Mouse (Mus musculus): Measurements from ENCODE around the gene Stard13. TPM values are rescaled to one million over a fixed set of nuclear protein-coding genes. Genes with fewer than 3 reads are reported as not detected.

Gene Stard13
- polyA plus RNA-seq, 1 experiment: 13.5 TPM

DNA sequence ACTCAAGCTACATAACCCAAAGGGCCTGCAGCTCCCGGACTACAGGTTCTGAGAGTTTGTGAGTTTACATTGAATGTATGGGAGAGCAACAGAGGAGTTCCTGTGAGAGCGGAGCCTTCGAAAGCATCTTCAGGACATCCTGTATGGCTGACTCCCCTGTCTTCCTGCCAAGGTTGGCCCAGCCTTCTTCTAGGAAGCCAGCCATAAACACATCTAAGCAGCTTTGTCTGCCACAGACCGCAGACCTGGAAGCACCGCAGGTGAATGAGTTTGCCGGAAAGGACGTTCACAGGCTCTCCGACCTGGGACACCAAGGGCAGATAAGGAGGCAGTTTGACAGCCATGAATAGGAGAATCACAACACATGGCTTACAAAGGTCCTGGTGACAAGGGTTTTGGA is 52.3 kb downstream of the Stard13 start:
- no peak for DNase-seq (ENCODE audit: low read depth)

DNA sequence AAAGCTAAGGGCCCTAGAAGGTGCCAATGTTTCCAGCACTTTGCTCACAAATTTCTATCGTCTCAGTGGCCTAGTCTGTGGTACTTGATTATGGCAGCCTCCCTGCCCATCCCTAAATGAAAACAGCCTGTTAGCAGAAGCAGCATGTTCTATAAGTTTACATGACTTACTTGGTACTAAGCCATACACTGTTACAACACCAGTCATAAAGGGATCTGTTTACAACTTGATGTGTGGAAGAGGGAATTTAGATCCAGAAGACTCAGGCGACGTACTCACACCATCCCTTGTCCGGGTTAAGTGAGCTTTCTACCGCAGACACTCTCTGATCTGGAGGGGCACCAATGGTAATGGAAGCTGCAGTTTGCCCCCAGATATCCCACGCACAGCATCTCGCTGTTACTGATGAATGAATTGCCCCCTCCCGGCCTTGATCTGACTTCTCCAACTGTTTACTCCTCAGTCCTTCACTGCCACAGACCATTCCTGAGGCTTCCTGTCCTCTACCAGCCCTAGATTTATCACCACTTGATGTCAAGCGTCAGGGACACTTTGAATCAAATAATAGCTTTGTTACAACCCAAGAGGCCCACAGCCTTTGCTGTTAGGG is 53.4 kb downstream of the Stard13 start:
- DNase-seq (ENCODE audit: low read depth): no peak

DNA sequence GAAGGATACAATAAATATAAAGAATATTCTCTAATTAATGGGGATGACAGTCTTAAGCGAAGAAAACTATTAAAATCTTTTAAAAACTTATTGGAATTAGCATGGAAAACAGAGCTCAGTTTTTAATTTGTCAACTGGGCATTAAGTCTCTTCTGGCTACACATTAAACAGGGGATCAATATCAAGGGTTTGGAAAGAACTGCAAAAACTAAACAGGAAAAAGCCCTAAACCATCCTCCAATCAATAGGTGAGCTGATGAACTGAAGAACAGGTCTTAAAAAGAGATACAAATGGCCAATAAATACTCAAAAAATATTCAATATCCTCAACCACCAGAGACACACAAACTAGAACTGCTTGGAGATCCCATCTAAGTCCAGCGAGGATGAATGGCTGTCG is 56.5 kb downstream of the Stard13 start:
- DNase-seq (ENCODE audit: low read depth): no peak

DNA sequence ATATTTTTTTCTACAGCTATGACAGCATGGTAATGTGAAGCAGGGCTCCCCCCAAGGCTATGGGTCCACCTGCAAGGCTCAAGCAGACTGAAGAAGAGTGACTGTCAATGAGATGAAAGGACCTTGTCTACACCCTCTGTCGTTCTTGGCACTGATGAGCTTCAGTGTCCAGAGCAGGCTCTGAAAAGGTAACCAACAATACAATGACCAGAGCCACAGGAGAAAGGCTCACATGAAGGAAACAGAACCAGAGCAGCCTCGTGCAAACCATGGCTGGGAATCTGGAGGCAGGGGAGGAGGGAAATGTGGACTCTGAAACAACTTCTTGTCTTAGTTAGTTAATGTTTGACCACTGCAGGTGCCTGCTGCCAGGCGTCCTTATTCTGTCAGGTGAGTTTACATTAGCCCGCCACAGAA is 57.7 kb downstream of the Stard13 start:
- no peak for DNase-seq (ENCODE audit: low read depth)

DNA sequence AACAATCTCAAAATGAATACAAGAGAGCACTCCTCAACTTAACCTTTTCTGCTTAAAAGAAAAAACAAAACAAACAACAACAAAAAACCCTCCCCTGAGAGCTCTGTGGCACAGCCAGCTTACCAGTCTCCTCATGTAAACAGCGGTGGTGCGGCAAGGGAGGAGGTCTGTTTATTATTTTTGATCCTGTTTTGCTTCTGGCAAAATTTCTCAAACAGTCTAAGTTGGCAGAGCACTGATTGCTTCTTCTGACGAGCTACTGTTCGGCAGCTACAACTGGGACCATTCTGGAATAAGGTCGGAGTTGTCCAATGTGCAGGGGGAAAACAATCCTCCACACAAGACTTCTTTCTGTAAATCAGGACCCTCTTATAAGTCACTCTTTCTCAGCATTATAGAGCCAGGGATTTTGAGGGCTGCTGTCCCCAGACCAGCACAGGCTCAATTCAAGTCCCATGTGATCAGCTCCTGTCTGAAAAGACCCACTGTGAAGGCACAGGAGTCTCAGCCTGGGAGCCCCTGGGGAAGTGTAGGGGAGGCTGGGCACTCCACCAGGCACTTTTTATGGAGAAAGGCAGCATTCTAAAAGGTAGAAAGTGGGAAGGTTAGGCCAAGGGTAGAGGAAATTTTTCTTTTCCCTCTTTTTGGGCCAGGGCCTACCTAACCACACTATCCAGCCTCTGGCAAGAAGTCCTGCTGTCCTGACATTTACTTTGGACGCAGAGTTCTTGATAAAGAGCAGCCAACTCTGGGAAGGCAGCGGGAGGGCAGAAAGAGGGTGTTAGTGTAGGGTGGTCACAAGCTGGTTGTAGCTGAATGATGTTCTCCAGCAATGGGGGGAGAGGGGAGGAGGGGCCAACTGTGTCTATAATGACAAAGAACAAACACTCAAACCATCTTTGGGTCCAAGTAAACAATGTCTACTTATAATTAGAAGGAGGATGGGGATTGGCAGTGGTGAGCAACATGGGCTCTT is 58.9 kb downstream of the Stard13 start:
- DNase-seq (ENCODE audit: low read depth): no peak

DNA sequence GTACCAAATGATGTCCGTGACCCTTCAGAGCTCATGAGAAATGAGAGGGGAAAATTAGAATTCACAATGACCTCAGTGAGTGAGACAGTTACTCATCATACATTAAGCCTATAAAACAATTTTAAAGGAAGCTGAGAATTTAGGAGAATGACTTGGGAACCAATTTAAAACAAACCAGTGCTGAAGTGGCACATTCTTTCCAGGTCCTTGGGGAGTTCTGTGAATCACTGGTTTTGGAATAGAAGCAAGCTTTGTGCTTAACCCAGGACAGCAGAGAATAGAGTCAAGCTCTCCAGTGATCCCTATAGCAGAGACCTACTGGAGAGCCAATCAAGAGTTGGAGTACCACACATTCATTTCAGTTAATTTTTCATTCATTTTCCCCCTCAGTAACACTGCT is 59.9 kb downstream of the Stard13 start:
- no peak for DNase-seq (ENCODE audit: low read depth)

DNA sequence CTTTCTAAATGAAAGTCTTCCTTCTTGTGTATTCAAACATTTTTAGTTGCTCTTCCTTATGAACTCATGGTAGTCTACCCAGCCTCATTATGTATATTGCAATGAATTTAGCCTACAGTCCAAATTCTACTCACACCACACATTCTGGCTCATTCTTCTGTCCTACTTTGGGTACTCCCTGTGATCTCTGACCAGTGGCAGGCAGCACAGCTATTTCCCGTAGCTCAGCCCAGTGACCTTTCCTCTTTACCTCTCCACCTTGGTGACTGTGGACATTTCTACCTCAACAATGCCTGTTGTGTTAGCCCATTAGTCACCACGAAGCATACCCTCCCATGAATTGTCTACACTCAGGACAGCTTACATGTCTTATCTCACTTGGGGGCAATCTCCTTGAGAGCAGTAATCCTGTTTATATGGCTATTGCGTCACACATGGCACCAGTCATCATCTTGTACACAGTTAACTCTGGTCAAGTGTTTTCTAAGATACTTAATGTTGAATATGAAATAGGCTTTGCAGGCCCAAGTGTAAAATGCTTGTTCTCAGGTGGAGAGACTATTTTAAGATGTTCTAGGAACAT is 63.4 kb downstream of the Stard13 start:
- no peak for DNase-seq (ENCODE audit: low read depth)

DNA sequence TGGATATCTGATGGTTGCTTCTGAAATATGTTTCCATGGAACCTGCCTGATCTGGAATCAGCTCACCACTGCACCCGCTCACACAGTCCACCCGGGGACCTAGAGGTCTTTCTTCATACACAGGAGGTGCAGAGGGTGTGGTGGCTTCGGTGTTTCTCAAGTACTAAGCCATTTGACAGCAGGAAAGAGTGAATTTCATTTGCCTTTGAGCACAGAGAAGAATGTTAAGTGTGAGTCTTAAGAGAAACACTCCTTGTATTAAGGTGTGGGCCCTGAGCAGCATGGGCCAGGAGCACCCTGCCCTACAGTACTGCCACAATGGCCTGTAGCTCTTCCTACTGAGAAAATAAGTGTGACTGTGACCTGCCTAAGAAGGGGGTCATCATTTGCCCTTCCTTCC is 65.4 kb downstream of the Stard13 start:
- DNase-seq (ENCODE audit: low read depth): no peak

DNA sequence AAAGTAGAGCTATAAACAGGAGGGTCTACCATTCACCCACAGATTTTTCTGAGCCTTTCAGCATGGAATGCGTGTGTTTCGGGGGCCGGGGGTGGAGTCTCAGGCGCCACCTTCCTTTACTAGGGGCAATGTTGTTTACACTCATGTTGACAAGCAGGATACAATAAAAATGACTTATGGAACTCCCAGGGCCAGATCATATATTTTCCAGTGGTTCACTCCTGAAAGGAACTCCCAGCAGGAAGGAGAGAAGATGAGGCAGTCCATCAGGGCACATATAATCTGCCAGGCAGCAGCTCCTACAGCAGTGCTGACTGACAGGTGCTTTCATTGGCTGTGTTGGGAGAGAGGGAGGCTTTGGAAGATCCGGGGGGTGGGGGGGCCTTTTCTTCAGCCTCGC is 66.0 kb downstream of the Stard13 start:
- DNase-seq (ENCODE audit: low read depth): no peak

DNA sequence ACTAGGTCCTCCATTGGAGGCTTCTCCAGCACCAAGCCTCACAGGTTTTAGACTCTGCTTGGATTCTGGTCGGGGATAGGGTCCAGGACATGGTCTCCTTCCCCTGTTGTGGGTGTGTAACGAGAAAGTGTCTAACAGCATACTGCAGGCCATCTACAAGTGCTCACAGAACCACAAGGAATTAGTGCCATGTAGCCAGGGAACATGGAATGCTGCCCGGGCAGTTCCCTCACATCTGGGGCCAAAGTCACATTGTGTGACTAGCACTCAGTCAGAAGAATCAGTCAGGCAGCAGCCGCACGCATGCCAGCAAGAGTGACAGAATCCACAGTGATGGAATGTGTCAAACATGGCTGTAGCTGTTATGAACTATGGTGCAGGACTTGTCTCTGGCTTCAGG is 67.4 kb downstream of the Stard13 start:
- DNase-seq (ENCODE audit: low read depth): peak; percentile 49

DNA sequence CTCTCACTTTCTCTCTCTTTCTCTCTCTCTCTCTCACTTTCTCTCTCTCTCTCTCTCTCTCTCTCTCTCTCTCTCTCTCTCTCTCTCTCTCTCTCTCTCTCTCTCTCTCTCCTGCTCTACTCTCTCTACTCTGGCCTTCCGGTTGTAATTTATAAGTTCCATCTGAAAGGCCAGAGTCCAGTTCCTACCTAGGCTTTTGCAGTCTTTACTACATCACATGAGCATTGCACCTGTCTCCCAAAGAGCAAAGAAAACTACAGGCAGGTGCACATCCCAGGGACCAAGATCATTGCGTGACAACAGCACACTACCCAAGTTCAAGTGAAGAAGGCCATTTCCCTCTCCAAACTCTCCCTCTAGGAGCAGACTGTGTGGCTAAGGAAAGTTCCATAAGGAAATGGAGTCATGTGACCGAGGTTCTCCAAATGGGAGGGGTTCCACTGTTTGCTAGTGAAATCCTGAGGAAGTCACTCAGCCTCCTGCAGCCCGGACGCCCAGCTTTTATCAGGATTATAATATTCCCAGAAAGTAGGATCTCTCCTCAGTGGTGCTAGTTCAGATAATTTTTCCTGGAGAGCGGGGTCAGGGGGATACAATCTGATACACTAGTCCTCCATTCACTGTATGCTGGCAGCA is 68.1 kb downstream of the Stard13 start:
- no peak for DNase-seq (ENCODE audit: low read depth)

DNA sequence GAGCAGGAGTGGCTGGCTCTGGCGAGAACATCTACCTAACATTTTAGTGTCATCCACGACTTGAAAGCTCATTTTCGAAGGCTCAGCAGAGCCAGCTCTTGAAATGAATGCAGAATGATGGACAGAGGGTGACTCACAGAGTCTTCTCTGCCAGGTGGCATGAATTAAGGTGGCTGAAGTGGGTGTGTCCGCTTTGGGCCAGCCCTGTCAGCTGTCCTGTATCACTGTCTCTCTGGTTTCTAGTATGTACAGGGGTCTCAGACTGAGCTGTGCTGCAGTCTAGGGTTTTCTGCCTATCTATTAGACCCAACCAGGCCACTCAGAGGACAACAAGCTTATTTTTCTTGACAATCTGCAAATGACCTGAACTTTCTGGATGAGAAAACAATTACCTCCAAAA is 68.8 kb downstream of the Stard13 start:
- DNase-seq (ENCODE audit: low read depth): no peak

DNA sequence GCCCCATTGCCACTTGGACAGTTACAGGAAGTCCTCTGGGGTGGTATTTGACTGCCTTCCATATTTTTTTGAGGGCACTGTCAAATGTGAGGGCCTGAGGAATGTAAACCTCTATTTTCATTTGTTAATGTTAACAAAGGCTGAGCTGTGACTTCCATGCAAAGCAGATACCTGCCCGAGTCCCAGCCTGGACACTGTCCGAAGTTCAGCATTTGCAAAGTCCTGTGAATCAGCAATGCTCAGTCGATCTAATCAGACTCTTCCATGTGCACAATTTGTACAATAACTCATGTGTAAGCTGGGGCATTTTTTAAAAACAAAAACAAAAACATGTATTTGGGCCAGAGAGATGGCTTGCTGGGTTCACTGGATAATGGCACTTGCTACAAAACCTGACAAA is 71.0 kb downstream of the Stard13 start:
- DNase-seq (ENCODE audit: low read depth): no peak

DNA sequence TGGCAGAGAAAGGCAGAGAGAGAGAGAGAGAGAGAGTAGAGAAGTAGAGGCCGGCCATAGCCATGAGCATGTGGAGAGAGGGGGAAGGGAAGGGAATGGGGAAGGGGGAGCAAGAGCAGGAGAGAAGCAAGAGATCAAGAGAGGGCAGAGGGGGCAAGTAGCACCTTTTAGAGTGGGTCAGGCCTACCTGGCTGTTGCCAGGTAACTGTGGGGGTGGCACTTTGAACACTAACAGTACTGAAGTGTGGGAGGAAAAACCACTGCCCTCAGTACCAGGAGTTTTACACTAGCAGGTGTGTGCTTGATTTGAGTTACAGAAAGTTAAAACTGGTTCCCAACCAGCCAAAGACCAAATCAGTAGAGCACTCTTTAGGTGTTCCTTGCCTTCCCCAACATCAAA is 78.4 kb downstream of the Stard13 start:
- no peak for DNase-seq (ENCODE audit: low read depth)

DNA sequence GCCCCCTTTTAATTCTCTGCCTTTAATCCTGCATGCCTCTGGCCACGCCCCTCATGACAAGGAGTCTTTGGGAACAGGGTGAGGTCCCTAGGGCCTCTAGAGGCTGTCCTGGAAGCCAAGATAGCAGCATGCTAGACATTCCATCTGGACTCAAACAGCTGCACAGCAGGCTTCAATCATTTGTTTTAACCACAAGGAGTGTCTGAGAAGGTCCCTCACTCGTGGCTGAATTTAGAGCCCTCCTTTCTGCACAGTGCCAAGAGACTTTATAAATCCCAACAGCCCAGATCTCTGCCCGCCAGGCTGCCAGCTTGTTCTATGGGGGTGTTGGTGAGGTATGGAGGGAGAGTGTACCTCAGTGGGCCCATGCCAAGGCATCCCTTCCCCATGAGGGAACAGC is 78.9 kb downstream of the Stard13 start:
- no peak for DNase-seq (ENCODE audit: low read depth)

DNA sequence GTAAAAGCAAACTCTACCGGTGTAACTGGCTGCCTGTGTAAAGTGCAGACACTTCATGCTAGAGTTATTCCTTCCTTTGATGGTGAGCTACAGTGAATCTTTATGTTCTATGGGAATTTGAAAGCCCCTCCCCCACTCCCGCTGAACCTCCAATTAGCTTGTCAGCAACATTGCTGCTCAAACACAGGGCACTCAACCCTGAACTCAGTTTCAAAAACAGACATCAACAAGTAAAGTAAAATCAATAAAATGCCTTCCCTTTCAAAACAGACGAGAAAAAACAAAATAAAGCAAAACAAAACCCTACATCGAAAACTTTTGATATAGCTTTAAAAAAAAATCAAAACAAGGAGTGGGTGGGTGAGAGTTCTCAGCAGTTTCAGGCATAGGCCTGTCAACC is 79.6 kb downstream of the Stard13 start:
- no peak for DNase-seq (ENCODE audit: low read depth)

DNA sequence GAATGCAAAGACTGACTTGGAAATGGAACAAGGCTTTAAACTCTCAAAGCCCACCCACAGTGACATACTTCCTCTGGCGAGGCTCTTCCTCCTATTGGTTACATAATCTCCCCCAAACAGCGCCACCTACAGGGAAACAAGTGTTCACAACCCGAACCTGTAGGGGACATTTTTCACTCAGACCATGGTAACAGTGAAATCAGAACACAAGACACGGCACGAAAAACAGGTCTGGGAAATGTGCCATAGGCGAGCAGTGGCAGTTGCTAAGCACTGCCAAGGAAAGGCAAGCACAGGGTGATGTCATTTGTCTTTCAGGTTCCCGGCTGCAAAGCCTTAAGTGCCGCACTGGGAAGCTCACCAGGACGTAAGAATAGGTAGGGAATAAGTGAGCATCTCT is 82.1 kb downstream of the Stard13 start:
- peak; percentile 40 for DNase-seq (ENCODE audit: low read depth)

DNA sequence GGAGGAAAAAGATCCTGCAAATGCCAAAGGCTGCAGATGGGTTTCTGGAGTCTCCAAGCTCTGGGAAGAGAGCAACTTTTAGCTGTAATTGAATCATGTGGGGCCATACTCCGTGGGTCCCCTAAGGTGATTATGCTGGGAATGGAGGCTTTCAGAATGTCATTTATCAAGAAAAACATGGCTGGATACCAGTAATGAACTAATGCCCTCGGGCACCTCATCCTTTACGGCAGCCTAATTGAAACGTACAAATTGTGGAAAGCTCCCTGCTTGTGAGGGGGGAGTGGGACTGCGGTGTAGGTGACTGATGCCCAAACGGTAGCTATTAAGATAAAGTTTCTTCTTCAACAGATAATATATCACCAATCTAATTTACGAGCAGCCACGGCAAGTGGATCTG is 84.1 kb downstream of the Stard13 start:
- no peak for DNase-seq (ENCODE audit: low read depth)

DNA sequence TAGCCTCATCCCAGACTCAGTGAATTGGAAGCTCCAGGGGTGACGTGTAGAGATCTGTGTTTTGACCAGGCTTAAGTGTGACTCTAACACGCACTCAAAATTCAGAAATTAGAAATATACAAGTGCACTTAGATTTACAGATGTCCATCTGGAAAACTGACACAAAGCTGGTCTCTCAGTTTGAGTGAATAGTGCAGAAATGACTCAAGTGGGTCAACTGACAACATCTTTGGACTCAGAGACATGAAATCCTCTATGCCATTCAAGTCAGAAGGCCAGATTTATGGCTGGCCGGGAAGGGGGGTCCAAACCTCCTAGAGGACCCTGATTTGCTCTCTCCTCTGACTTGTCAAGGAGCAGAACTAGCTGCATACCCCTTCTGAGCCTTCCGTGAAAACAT is 85.6 kb downstream of the Stard13 start:
- DNase-seq (ENCODE audit: low read depth): no peak

DNA sequence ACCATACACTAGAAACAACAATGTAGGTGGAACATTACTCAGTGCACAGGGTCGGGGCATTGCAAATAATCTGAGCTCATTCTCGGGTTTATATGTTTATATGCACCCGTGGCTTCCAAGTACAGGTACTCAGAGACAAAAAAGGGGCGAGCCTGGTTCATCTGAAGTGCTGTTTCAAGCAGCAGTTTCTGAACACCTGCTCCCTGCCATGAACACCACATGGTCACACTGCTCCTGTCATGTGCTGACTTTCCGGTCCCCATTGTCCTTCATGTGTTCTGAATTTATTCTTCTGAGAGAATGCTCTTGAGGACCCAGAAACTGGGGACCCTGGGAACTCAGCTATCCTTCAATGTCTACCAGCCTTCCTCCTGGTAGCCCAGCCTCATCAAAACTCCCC is 87.8 kb downstream of the Stard13 start:
- no peak for DNase-seq (ENCODE audit: low read depth)

DNA sequence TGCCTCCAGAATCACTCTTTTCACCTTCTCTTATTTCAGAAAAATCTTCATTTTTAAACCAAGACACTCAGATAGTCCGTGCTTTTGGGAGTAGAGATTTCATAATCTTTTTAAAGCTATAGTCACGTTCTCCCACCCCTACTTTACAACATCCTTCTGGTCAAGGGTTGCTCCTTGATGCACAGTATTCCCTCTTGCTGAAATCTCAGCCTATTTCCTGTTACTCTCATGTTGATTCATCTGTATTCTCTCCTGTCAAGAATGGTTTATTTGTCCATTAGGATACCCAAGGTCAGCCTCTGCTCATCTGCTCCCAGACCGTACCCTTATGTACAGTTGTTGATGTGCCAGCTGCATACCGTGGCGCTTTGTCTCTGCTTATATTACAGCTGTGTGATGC is 89.7 kb downstream of the Stard13 start:
- DNase-seq (ENCODE audit: low read depth): no peak
